Comparison of ENCODE assay signal across 21 mouse cellular contexts in genomic region chr12:86994166-86994565, GRCm38 (mm10). TPM values are rescaled to one million over a fixed set of nuclear protein-coding genes. Genes with fewer than 3 reads are reported as not detected.
A peak's percentile ranks its signal among the peaks of the same experiment; 100 is the strongest.
DNase-seq lines count a peak whose midpoint lies in the region; ATAC-seq lines count a peak whose summit lies in the region.
"Had no signal": no experiment of that assay in that cellular context is flagged by ENCODE, and none has a peak within 500 bp of the region (broad histone marks: within the 10 kb centered on the region; RNA-seq: fewer than 3 reads in every experiment).

No protein-coding gene starts in this region.

- no peak overlapping the region for H3K4me2 ChIP-seq in hindbrain, embryonic 13.5 days
- H3K4me2 ChIP-seq: embryonic facial prominence, embryonic 15.5 days; forebrain, embryonic 12.5 days; hindbrain, embryonic 14.5 days; liver, embryonic 13.5 days; neural tube, embryonic 12.5 days had no signal

- no peak overlapping the region for H3K9ac ChIP-seq in hindbrain, embryonic 13.5 days
- H3K9ac ChIP-seq: embryonic facial prominence, embryonic 15.5 days; forebrain, embryonic 12.5 days; hindbrain, embryonic 14.5 days; liver, embryonic 13.5 days; neural tube, embryonic 12.5 days had no signal

- no peak for ATAC-seq in hindbrain, embryonic 13.5 days (ENCODE audit: low FRiP score)
- ATAC-seq: Patski had no signal

- H3K27me3 ChIP-seq in hindbrain, embryonic 13.5 days: peaks cover 22% of the 10 kb centered on the region
- H3K27me3 ChIP-seq in hindbrain, embryonic 10.5 days (ENCODE audit: insufficient read depth, poor library complexity, severe bottlenecking): peaks cover 44% of the 10 kb centered on the region

- no peaks in the 10 kb centered on the region for H3K36me3 ChIP-seq in hindbrain, embryonic 13.5 days
- H3K36me3 ChIP-seq in hindbrain, embryonic 10.5 days: no peaks in the 10 kb centered on the region
- H3K36me3 ChIP-seq: embryonic facial prominence, embryonic 15.5 days; forebrain, embryonic 12.5 days; liver, embryonic 13.5 days; neural tube, embryonic 12.5 days had no signal

- no peak for DNase-seq in hindbrain, embryonic 10.5 days (ENCODE audit: low spot score)
- DNase-seq in retina, postnatal 1 day: peak; percentile 40
- no peak for DNase-seq in retina, embryonic 14.5 days (ENCODE audit: low spot score)
- DNase-seq in embryo, embryonic 11 days: peak; percentile 63
- no peak for DNase-seq in right cerebral cortex, postnatal 4 days
- no peak for DNase-seq in left cerebral cortex, adult 8-10 months (ENCODE audit: low spot score in 2 of 2)
- DNase-seq: cerebellum, adult 9-11 months; kidney, adult 8-10 months; layer of hippocampus, adult 9-11 months; liver, embryonic 13.5 days; midbrain, embryonic 14.5 days; right cerebral cortex, adult 18-20 months; thymus, adult 18-20 months had no signal

- 36% methylated on average over 4 of the region's 4 CpGs for whole genome bisulfite sequencing in hindbrain, embryonic 13.5 days
- WGBS in hindbrain, embryonic 10.5 days: 37% methylated on average over 4 of the region's 4 CpGs

- peaks cover 47% of the 10 kb centered on the region for H3K4me1 ChIP-seq in hindbrain, embryonic 13.5 days (replicated peaks)
- H3K4me1 ChIP-seq in hindbrain, embryonic 10.5 days (replicated peaks): peaks cover 37% of the 10 kb centered on the region
- H3K4me1 ChIP-seq: liver, embryonic 13.5 days had no signal

- H3K9me3 ChIP-seq in hindbrain, embryonic 13.5 days: no peaks in the 10 kb centered on the region
- H3K9me3 ChIP-seq in hindbrain, embryonic 10.5 days: no peaks in the 10 kb centered on the region
- H3K9me3 ChIP-seq: embryonic facial prominence, embryonic 15.5 days; forebrain, embryonic 12.5 days; liver, embryonic 13.5 days; neural tube, embryonic 12.5 days had no signal

- H3K27ac ChIP-seq in hindbrain, embryonic 13.5 days: 0 out of 2 replicates have a peak overlapping the region, but pooled peaks have one; percentile 9
- no peak overlapping the region for H3K27ac ChIP-seq in hindbrain, embryonic 10.5 days
- H3K27ac ChIP-seq: embryonic facial prominence, embryonic 15.5 days; forebrain, embryonic 12.5 days; hindbrain, embryonic 14.5 days; liver, embryonic 13.5 days; neural tube, embryonic 12.5 days had no signal

- no peak overlapping the region for H3K4me3 ChIP-seq in hindbrain, embryonic 13.5 days
- no peak overlapping the region for H3K4me3 ChIP-seq in hindbrain, embryonic 10.5 days
- H3K4me3 ChIP-seq: embryonic facial prominence, embryonic 15.5 days; forebrain, embryonic 12.5 days; liver, embryonic 13.5 days; neural tube, embryonic 12.5 days had no signal

RNA-seq across cellular contexts. Expression of gene Zdhhc22, which starts 3.9 kb away (rescaled TPM):
- 12.1 and 13.4 TPM in 2 replicates for polyA plus RNA-seq in hindbrain, embryonic 13.5 days (2015; fragmentation: Nextera tagmentation; extraction: Ambion mirVana)
- polyA plus RNA-seq in hindbrain, embryonic 10.5 days (2016; fragmentation: Nextera tagmentation; extraction: Ambion mirVana): 0.14 and 0.75 TPM in 2 replicates
- total RNA-seq in left cerebral cortex, adult 8-10 months (2022): 10 to 100 TPM; 46.9 to 56.7 (median 53.3) TPM
- total RNA-seq: gastrocnemius, adult 18-20 months; heart, adult 8-10 months had no signal
- polyA plus RNA-seq: liver, embryonic 13.5 days; Patski had no signal

RNA-seq across cellular contexts. Expression of gene Tmem63c, which starts 27.0 kb away (rescaled TPM):
- polyA plus RNA-seq in hindbrain, embryonic 13.5 days (2015; fragmentation: Nextera tagmentation; extraction: Ambion mirVana): 6.8 and 7.3 TPM in 2 replicates
- 0.10 and 0.35 TPM in 2 replicates for polyA plus RNA-seq in hindbrain, embryonic 10.5 days (2016; fragmentation: Nextera tagmentation; extraction: Ambion mirVana)
- 10 to 100 TPM; 34.8 to 43.8 (median 37.5) TPM for total RNA-seq in left cerebral cortex, adult 8-10 months (2022)
- total RNA-seq: gastrocnemius, adult 18-20 months had no signal
- polyA plus RNA-seq: liver, embryonic 13.5 days; Patski had no signal

RNA-seq across cellular contexts. Expression of gene Cipc, which starts 47.3 kb away (rescaled TPM):
- 44.1 and 45.4 TPM in 2 replicates for polyA plus RNA-seq in hindbrain, embryonic 13.5 days (2015; fragmentation: Nextera tagmentation; extraction: Ambion mirVana)
- polyA plus RNA-seq in hindbrain, embryonic 10.5 days (2016; fragmentation: Nextera tagmentation; extraction: Ambion mirVana): 33.9 and 35.2 TPM in 2 replicates
- 100 to 1,000 TPM in 1 of 4 experiments, 10 to 100 TPM in 3; 95.7 to 109 (median 99.4) TPM for total RNA-seq in left cerebral cortex, adult 8-10 months (2022)

Comparison
In these comparisons a context has a peak if more than half of its experiments do, and no peak if none do; other contexts are left out.
1. DNase-seq: peak in retina, postnatal 1 day (single experiment) and embryo, embryonic 11 days (single experiment); none in hindbrain, embryonic 10.5 days (single experiment), retina, embryonic 14.5 days (single experiment), right cerebral cortex, postnatal 4 days (single experiment) and left cerebral cortex, adult 8-10 months (0 of 2).